Mouse (Mus musculus) left cerebral cortex, postnatal 14 days (tissue): Measurements from ENCODE around the gene Wrap73. TPM values are rescaled to one million over a fixed set of nuclear protein-coding genes. Genes with fewer than 3 reads are reported as not detected.

Source experiments
- DNase-seq, 2 experiments: peaks; one replicate each; pipeline ENCODE4 v3.0.0; 2021 to 2022; ENCODE audit warnings: low spot score in 2 of 2, mixed read lengths in 1 of 2
- intact Hi-C: fragments of 180-260 bp; cut with DNase I; formaldehyde crosslinking; loops from one replicate; pipeline ENCODE4 v1.15.1; 2025
- total RNA-seq, 2 experiments: library from RNA; stranded (reverse); gene quantifications; 2 replicates each; pipeline ENCODE4 v1.2.3; 2021

The Wrap73 gene
- total RNA-seq, 2 experiments from 2014 or later = 28.1 to 28.7 TPM

DNA sequence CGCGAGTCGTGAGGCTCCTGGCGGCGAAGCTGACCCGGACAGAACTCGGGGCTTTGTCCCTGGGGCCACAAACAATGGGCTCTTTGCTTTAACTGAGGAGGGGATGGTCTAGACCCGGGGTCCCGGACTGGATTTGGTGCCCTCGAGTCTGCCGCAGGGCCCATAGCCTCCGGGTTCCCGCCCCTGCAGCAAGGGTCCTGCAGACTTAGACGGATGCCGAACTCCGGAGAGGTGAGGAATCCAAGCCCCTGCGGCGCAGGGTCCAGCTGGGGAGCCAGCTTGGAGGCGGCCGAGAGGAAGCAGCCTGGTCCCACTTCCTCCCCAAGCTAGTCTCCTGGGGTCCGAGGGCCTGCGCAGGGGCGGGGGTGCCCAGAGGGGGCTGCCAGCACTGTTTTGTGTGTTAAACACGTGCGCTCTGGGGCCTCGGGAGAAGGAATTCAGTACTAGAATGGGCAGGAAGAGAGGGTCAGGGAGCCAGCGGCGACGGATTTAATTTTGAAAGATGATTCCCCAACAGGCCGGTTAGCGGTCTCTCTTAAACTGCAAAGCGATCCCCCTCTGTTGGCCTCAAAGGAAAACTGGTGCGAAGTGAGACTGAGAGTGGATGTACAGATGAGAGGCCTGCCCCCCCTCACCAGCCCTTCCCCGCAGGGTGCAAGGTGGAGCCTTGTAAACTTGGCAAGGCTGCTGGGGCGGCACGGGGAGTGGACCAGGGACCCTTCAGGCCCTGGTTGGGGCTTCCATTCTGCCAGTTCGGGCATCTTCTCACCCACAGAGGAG is 29.2 kb downstream of the Wrap73 start:
- no peak for DNase-seq
- intact Hi-C loops = no loop called here

DNA sequence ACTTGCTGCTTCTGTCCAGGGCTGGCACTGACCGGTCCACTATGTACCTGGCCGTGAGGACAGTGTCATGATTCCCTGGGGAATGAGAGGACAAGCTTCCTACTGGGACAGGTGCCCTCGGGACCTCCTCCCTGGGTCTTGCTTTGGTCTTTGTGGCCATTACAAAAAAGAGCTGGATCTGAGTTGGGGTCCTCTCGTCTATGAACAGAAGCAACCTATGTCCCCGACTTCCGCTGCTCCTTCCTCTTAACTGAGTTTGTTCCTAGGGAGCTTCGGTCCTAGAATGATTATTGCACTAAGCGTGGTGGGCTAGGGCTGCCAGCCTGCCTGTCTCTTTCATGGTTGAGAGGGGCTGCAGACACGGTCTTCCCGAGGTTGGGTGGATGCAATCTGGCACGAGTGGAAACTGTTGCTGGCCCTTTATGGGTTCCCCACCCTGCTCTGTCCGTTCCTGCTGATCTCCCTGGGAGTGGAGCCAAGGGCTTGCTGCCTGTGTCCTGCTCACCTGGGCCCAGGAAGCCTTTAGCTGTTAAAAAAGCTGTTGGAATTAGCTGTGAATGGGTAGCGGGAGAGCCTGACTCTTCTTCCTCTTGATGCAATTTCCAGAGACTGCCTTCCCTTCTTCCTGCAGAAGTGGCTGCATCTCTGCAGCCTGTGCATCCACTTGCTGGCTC is 29.9 kb downstream of the Wrap73 start:
- DNase-seq = no peak
- intact Hi-C loops = no loop called here

DNA sequence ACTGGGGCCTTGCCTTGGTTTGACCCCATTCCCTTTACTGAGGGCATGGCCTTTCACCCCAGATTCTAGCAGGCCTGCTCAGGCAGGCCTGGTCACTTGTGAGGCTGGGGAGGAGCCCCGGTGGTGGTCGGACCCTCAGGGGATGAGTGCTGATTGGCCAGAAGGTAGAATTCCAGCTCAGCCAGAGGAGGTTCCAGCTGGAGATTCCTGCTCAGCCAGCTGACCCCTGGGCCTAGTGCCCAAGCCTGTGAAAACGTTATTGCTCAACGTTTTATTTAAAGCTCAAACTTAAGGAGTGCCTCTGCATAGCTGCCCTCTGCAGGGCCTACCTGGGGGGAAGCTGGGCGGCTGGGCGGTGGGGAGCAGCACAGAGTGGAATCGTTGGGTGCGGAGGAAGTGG is 35.1 kb downstream of the Wrap73 start:
- intact Hi-C loops = no loop called here
- no peak for DNase-seq

DNA sequence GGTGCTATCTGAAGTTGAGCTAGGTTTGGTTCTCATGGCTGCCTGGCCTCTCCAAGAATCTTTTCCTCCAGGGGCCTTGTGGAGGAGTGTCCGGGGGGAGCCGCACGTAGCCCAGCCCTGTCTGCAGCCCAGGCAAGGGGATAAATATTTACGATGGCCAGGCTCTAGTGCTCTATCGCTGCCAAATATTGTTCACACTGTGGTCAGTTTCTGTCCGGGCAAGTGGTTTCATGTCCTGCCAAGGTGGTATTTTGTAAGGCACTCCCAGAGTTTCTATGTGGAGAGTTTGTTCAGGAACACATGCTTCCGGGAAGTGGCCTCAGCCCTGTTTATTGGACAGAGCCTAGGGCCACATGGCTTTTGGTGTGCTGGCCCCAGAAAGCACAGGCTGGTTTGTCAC is 38.8 kb downstream of the Wrap73 start:
- DNase-seq = no peak
- intact Hi-C loops = no loop called here

DNA sequence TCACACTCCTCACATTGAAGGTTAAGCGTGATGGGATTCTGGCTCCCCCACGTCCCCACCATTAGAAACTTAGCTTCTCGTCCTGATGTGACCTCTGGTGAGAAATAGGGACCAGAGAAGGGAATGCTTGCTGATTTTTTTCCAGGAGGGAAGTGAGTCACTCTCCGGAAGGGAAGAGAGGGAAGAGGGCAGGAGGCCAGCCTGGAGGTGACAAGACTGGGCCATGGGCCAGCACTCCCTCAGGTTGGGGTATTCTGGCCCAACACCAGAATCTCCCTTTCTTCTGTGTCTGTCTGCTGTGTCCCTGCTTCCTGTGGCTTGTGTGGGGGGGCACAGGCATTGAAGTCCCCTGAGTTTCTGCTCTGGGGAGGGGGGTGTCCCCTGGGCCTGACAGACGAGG is 41.4 kb downstream of the Wrap73 start:
- intact Hi-C loops = no loop called here

DNA sequence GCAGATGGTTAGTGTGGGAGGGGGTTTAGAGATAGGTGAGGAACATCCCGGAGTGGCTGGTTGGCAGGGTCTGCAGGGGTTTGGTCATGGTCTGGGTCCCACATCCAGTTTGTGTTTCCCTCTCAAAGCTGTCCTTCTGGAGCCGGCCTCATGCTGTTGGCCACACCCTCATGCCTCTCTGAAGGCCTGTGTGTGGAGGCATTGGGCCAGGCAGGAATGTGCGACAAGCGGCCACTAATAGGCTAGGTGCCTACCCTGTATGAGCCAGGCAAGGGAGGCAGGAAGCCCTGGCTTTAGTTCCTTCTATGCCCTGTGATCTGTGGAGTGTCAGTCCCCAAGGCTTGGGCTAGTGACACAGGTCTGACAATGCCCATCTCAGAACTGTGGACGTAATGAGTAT is 42.8 kb downstream of the Wrap73 start:
- no peak for DNase-seq
- intact Hi-C loops = no loop called here

More for the DNA sequence above, 41.4 kb downstream of the Wrap73 start:
- no peak for DNase-seq

DNA sequence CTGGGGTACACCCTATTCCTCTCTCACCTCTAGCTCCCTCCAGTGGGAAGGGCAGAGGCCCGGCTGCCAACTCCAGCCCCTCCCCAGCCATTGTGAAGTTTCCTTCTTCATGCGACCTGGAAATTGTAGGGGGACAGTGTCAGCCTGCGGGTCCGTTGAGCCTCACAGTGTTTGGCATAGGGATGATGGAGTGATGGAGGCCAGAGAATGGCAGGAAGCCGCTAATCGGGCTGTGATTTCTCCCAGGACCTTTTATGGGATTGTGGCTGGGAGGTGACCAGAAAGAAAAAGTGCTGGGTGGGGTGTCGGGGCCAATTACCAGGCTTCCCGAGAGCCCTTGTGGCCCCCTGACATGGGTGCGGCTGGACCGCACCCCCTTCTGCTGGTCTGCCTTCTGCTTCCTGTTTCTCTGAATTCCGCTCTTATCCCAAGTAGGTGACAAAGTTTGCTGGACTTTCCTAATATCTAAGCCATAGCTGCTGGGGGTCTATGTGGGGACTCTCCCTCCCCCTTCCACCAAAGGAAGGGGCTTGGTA is 43.9 kb downstream of the Wrap73 start:
- intact Hi-C loops = no loop called here
- DNase-seq = no peak

DNA sequence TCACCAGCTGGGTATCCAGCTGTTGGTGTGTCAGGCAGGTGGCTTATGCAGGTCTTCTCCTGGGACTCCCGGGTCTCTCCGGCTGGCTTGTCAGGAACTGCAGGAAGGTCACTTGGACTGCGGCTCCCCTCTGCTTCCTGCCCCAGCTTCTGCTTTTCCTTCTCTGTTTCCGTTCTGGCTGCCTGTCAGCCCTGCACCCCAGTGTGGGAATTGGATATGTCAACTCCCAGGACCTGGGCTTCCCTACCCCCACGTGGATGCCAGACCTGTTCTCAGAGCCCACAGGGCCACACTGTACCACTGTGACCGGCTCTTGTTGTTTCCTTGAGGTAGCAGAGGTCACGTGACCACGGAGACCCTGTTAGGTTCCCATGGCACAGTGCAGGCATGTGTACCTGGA is 46.8 kb downstream of the Wrap73 start:
- intact Hi-C loops = no loop called here
- no peak for DNase-seq

DNA sequence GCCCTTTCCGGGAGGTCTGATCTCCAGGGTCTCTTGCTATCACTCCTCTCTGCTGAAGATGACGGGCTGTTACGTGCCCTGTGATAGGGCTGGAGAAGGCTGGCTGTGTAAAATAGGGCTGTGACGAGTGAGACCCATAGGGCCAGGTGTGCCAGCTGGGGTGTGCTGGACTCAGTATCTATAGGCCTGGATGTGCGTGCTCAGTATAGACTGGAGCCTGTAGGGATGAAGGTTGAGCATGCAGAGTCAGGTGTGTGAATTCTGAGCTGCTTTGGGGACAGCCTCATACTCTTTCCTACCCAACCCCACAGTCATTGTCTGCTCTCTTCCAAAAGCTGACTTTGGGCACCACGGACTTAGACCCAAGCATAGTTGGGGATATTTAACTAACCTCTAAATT is 55.8 kb downstream of the Wrap73 start:
- DNase-seq = no peak
- intact Hi-C loops = no loop called here

DNA sequence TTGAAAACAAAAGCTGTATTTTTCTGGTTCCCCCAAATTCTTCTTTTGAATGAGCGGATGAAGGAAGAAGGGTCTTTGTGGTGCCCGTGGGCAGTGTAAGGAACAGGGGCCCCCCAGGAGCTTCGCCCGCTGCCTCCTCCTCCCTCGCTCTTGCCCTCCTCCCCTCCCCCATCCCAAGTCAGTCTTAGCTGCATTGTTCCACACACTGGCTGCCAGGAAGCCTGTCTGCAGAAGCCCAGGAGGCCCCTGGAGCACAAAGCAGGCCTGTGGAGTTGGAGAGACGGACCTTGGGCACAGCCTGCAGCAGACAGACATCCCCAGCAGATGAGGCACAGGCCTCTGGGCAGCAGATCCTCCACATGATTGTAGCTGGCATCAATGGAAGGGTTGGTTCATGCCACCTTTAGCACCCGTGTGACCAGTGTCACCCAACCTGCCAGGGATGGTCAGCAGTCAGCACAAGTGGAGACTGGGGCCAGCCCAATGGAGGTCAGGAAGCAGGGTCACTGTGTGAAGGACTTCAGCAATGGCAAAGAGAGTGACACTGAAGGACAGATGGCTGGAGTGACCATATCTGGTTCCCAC is 56.3 kb downstream of the Wrap73 start:
- DNase-seq = no peak
- intact Hi-C loops = no loop called here

DNA sequence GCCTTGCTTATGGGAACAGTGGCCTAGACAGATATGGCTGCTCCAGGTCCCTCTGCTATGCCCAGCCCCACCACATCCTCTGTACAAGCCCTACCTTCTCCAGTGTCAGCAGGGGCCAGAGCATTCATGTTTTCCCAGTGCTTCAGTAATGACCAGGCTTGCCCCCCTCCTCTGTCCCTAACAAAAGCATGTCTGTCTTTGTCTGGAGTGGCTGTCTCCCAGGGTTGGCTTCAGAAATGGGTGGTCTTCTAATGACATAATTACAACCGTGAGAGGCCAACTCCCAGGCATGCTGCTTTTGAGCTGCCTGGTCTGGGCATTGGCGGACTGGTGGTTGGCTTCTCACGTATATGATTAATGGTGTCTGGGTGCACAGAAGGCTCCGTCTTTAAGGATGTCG is 59.3 kb downstream of the Wrap73 start:
- no peak for DNase-seq
- intact Hi-C loops = loop anchor here (10.0 kb wide), 1 partner anchor 137 kb away; no protein-coding TSS in a partner anchor

DNA sequence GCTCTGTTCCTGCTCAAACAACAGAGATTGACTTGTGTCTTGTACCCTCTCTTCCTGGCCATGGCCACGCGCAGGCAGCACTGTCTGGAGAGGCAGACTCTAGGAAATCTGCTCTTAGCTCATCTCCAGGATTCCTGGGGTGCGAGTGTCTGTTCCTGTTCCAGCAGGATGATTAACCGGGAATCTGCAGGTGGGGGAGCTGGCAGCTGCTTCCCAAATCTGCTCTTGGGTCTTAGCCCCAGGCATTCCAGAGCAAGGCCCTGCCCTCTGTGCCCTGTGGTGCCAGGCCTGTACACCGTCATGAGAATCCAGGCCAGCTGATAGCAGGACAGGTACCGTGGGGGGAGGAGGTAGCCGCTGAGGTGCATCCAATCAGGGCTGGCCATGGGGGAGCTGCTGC is 62.4 kb downstream of the Wrap73 start:
- DNase-seq = no peak
- intact Hi-C loops = loop anchor here (10.0 kb wide), 1 partner anchor 140 kb away; no protein-coding TSS in a partner anchor

DNA sequence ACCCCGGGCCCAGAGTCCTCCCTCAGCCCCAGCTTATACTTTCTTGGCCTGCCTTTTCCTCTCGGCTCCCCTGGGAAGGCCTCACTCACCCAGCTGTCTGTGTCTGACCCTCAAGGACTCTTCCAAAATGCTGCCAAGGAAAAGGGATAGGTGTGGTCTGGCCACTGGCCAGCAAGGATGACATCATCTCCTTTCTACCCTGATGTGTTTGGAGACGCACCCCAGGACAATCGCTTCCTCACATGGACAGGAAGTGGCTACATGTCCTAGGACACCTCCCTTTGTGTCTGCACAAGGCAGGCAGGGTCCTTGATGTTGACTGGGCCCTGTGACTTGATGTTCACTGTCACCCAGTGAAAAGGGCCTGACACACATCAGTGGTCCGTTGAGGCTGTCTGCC is 63.2 kb downstream of the Wrap73 start:
- intact Hi-C loops = loop anchor here (5.0 to 10.0 kb wide), 2 partner anchors 67 to 141 kb away; no protein-coding TSS in a partner anchor
- no peak for DNase-seq

DNA sequence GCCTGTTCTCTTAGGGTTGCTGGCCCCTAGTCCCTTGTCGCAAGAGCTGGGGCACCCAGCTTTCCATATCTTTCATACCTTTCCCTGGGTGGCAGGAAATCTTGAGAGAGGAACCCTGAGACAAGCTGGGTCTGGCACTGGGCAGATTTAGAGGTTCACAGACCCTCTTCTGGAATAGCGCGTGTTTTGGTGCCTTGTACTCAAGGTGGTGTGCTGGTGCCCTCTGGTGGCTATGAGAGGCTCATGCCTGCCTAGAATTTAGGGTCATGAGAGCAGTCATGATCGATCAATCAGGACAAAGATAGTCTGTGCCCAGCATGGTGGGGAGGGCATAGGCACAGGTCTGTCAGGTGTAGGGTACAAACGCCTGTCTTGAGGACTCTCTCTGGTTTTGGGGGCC is 65.1 kb downstream of the Wrap73 start:
- DNase-seq = peak; percentile 56 to 63
- intact Hi-C loops = loop anchor here (2.0 to 10.0 kb wide), 3 partner anchors 40 to 142 kb away; no protein-coding TSS in a partner anchor

DNA sequence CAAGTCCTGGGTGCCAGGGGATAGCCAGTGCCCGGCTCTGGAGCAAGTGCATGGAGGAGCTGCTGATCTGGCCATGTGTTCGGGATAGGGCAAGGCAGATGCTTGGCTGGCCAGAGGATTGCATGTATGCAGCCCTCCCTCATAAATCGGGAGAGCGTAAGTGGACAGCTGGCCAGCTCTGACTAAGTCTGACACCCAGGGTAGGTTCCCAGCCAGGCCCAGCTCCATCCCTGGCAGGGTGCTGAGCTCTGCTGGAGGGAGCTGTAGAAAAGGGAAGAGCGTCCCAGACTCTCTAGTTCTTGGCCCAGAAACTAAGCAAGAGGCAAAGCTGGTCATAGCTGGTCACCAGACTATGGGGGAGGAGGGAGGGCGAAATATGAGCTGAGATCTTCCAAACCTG is 66.9 kb downstream of the Wrap73 start:
- no peak for DNase-seq
- intact Hi-C loops = loop anchor here (5.0 to 10.0 kb wide), 2 partner anchors 63 to 144 kb away; no protein-coding TSS in a partner anchor

DNA sequence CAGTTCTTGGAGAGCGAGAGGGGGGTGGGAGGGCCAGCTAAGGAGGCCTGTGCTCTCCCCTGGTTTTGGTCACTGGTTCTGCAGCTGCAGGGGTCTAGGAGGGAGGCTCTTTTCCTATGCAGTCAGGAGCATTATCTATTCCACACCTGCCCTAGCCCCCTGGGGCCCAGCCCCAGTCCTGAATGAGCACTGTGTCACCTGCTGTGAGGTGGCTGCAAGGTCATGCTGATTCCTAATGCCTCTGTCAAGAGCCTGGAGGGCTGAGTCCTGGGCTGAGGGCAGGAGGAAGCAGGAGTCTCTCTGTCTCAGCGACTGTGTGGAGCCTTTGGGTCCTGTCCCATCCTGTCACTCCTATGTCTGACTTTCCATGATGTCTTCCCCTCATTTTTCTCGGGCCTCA is 67.7 kb downstream of the Wrap73 start:
- intact Hi-C loops = loop anchor here (5.0 to 10.0 kb wide), 2 partner anchors 62 to 145 kb away; no protein-coding TSS in a partner anchor

DNA sequence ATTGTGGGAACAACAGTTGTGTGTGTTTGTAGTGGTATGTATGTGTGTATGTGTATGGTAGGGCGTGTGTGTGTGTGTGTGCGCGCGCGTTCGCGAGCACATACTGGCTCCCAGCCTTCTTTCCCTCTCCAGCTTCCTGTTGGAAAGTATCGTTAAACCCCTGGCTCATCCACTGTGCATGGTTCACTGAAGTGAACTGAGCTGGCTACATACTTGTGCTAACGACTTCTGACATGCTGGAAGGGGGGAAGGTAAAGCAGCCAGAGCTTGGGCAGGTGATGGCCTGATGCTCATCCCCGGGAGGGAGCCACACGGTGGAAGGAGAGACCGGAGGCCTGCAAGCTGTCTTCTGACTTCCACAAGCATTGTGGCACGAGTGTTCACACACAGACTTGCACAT is 69.3 kb downstream of the Wrap73 start:
- no peak for DNase-seq
- intact Hi-C loops = no loop called here

More for the DNA sequence above, 67.7 kb downstream of the Wrap73 start:
- DNase-seq = no peak

DNA sequence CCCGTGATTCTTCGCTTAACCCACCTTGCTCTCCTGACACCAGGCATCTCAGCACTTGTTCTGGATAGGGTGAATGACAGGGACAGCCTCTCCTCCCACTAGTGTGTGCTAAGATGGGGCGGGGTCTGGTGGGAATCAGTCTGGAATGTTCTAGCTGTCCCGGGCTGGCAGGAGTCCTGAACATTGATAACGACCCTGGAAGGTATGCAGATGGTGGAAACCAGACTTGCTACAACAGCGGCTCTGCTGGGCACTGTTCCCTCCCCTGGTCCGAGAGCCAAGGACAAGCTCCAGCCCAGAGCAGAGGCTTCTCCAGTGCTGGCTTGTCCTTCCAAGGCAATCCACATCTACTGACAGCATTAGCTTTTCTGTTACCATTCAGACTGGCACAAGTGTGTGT is 71.4 kb downstream of the Wrap73 start:
- DNase-seq = no peak
- intact Hi-C loops = no loop called here

DNA sequence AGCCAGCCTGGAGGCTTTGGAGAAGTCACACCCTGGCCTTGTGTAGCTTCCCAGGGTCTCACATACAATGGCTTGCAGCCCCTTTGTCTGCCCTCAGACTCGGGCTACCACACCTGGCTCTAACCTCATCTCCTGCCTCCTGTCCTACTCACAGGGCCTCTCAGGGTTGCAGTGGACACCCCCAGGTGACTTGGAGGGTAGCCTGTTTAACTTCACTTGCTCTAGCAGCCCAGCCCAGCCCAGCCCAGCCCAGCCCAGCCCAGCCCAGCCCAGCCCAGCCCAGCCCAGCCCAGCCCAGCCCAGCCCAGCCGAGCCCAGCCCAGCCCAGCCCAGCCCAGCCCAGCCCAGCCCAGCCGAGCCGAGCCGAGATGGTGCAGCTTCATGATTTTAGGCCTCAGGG is 71.9 kb downstream of the Wrap73 start:
- intact Hi-C loops = no loop called here
- DNase-seq = no peak
